Mouse (Mus musculus) testis, adult 10 weeks (tissue): ENCODE measurements around the gene Grk2. TPM values are rescaled to one million over a fixed set of nuclear protein-coding genes. Genes with fewer than 3 reads are reported as not detected.

Experiments used
- polyA plus RNA-seq: library from polyadenylated mRNA; stranded (reverse); fragments of 350-450 nt; fragmentation: Illumina TruSeq; extraction: RNeasy Lipid Tissue Mini Kit (QIAGEN cat#74804); gene quantifications from one replicate; pipeline ENCODE4 v1.2.3, GENCODE M21; 2014; ENCODE audit warnings: low read depth, low replicate concordance

The Grk2 gene
- polyA plus RNA-seq = 3.2 TPM

GRCm38 (mm10) chr19:4306190-4306577, at the start of gene Grk2:
TSS of gene Grk2 (minus strand) at chr19:4306222.

GRCm38 (mm10) chr19:4282898-4283553, 23.0 kb downstream of the Grk2 start, which contains the start of gene Ankrd13d:
TSS of gene Ankrd13d (minus strand) at chr19:4283137.

GRCm38 (mm10) chr19:4268566-4269361, 37.3 kb downstream of the Grk2 start, which contains the start of gene Ssh3:
TSS of gene Ssh3 (minus strand) at chr19:4269180.

Other genes starting within 250 kb of the Grk2 start
- not detected for gene Gstp3, start 246.7 kb downstream of the Grk2 start, polyA plus RNA-seq
- gene Cabp2, start 224.6 kb downstream of the Grk2 start, polyA plus RNA-seq = not detected
- 1.1 TPM for gene Cdk2ap2, start 209.0 kb downstream of the Grk2 start, polyA plus RNA-seq
- gene Pitpnm1, start 206.2 kb downstream of the Grk2 start, polyA plus RNA-seq = 0.81 TPM
- gene Aip, start 180.4 kb downstream of the Grk2 start, polyA plus RNA-seq = 0.62 TPM
- not detected for gene Gpr152, start 166.4 kb downstream of the Grk2 start, polyA plus RNA-seq
- 0.14 TPM for gene Cabp4, start 162.2 kb downstream of the Grk2 start, polyA plus RNA-seq
- 16.9 TPM for gene Coro1b, start 157.6 kb downstream of the Grk2 start, polyA plus RNA-seq
- 1.9 TPM for gene Ptprcap, start 152.6 kb downstream of the Grk2 start, polyA plus RNA-seq
- 0.71 TPM for gene Rps6kb2, start 142.9 kb downstream of the Grk2 start, polyA plus RNA-seq
- 0.43 TPM for gene Carns1, start 130.7 kb downstream of the Grk2 start, polyA plus RNA-seq
- not detected for gene Tbc1d10c, start 114.9 kb downstream of the Grk2 start, polyA plus RNA-seq
- gene Ppp1ca, start 114.2 kb downstream of the Grk2 start, polyA plus RNA-seq = 15.9 TPM
- 1.2 TPM for gene Rad9a, start 104.6 kb downstream of the Grk2 start, polyA plus RNA-seq
- gene Clcf1, start 92.0 kb downstream of the Grk2 start, polyA plus RNA-seq = 0.20 TPM
- gene AC109138.7, start 91.9 kb downstream of the Grk2 start, polyA plus RNA-seq = not detected
- gene Pold4, start 74.3 kb downstream of the Grk2 start, polyA plus RNA-seq = not detected
- 0.39 TPM for gene Ssh3, start 37.0 kb downstream of the Grk2 start, polyA plus RNA-seq
- not detected for gene Ankrd13d, start 23.1 kb downstream of the Grk2 start, polyA plus RNA-seq
- 49.2 TPM for gene Kdm2a, start 92.1 kb upstream of the Grk2 start, polyA plus RNA-seq
- gene Rhod, start 133.2 kb upstream of the Grk2 start, polyA plus RNA-seq = 0.31 TPM
- not detected for gene Syt12, start 171.2 kb upstream of the Grk2 start, polyA plus RNA-seq
- 0.18 TPM for gene 2010003K11Rik, start 192.4 kb upstream of the Grk2 start, polyA plus RNA-seq
- 0.39 TPM for gene Pcx, start 204.2 kb upstream of the Grk2 start, polyA plus RNA-seq